Mouse (Mus musculus) erythroid progenitor cell, adult 5-6 weeks (primary cell): Measurements from ENCODE around the gene Dock3. TPM values are rescaled to one million over a fixed set of nuclear protein-coding genes. Genes with fewer than 3 reads are reported as not detected.

Experiments
- ATAC-seq: replicated peaks from 2 replicates; pipeline ENCODE4 v1.8.0; 2016; ENCODE audit warnings: moderate number of reproducible peaks, mild to moderate bottlenecking, moderate TSS enrichment, inconsistent platforms; ENCODE audit not compliant: poor library complexity, low FRiP score, severe bottlenecking
- total RNA-seq, 2 experiments: library from RNA; stranded (forward) in 1 of 2; stranded (reverse) in 1 of 2; fragments of 150-400 nt in 1 of 2; fragments of 186-747, 209-891 nt in 1 of 2; gene quantifications; 2 replicates each; pipeline versions ENCODE4 v1.2.3 to v1.2.4; 2015 to 2017; ENCODE audit warnings: low replicate concordance in 2 of 2

The Dock3 gene
- total RNA-seq, 2 experiments from 2014 or later, result 10.1 TPM; not detected in 1

- ATAC-seq, result peak; percentile 86
Observed at GRCm38 (mm10) chr9:106891829-106892551, 339.7 kb downstream of the Dock3 start, which contains the start of gene Manf. TSS of gene Manf (minus strand) at chr9:106891979.

GRCm38 (mm10) chr9:106891341-106891741 is 340.4 kb downstream of the Dock3 start:
- no peak for ATAC-seq

DNA sequence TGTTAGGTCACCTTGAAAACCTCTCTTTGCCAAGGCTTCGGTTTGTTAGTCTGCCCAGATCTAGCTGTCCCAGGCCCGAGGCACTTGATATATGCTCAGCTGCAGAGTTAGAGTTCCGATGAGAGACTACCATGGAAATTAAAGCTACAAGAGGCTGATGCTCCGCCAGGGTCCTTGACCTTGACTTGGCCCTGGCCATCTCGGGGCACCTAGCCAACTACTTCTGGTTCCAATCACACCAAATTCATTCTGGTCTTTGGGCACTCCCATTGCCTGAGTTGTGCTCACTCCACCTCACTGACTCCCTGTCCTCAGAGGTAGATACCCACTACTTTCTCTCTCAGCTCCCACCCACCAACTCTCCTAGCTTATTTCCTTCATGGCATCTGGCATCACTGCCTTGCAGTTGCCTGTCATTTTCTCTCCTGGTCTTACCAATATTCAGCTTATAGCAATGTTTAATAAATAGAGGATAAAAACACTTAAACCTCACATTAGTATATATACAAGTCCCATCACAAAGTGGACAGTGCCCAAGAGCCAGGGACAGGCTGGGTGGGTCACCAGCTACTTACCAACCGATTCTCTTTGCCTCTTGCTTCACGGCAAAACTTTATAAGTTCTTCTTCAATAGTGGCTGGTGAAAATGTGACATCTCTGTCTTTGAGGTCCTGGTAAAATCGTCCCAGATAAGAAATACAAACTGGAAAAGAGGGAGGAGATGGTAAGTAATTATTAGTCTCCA is 341.0 kb downstream of the Dock3 start:
- no peak for ATAC-seq

DNA sequence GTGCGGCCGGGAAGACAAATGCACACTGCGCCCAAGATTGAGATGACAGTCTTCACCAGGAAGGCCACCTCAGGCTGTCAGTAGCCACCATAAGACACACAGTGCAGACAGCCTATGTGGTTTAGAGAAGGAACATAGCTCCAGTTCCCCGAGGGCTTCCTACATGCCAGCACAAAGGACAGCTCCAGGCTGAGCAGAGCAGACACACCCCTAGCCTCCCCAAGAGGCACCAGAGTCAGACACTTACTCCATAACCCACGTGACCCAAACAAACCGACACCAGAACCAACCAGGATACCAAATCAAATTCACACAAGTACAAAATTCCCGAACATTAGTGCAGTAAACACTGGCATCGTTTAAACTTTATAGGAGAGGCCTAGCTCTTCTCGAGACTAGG is 342.4 kb downstream of the Dock3 start:
- ATAC-seq, result no peak

DNA sequence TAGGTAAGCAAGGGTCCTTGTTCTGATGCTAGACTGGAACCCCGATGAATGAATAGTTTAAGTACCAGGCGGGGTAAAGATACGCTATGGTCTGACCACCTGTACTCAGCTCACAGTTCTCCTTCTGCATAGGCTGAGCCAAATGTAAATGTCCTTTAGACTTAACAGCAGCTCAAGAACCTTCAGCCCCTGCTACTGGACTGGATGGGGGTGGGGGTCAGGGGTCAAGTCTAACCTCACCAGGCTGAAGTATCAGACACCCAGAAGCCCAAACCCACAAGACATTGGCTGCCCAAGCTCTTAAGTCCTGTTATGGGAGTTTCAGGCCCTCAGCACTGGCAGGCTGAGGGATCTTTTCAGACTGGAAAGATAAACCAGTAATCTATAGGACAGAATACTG is 343.4 kb downstream of the Dock3 start:
- ATAC-seq, result no peak

DNA sequence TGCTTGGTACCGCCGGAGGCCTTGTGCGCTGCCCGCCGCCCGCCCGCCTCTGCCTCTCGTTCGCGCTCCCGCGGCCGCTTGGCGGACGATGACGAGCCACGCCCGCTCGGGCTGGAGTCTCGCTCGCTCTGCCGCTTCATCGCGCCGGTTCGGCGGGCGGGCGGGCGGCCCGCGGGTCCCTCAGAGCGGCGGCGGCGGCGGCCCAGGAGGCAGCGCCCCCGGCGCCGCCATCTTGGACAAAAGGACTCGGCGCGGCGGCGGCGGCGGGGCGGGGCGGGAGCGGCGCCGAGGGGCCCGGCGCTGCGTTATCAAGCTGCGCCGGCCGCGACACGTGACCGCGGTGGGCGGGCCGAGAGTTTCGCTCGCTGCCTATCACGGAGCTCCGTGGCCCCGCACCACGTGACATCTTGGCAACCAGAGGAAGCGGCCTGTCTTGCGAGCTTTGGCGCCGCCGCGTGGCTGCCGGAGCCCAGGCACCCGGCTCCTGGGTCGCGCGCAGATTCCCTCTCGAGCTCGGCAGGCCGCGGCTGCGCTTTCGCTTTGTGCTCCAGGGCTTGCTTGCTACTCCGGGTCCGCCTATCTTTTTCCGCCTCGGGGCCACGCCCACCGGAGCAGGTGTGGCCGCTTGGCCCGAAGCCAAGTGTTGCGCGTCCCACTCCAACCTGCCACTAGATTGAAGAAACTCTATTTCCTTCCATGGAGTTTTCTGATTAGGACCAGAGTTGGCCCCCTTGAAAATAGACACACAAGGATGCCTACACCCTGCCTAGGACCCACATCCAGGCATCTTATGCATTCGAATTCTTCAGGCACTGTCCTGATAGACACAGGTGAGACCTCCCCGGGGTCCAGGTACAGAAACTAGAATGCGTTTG is 344.6 kb downstream of the Dock3 start, which contains the start of gene Rbm15b:
Rbm15b (minus strand) TSS at position 601 of the 875 bp plus-strand sequence.
- ATAC-seq, result peak; percentile 77

GRCm38 (mm10) chr9:106885901-106886731 is 345.6 kb downstream of the Dock3 start:
- ATAC-seq, result peak; percentile 18; the same call in 1 of the 2 replicates

- no peak for ATAC-seq
Observed at GRCm38 (mm10) chr9:106884996-106885900, 346.5 kb downstream of the Dock3 start.

GRCm38 (mm10) chr9:106884306-106884705 is 347.4 kb downstream of the Dock3 start:
- no peak for ATAC-seq

DNA sequence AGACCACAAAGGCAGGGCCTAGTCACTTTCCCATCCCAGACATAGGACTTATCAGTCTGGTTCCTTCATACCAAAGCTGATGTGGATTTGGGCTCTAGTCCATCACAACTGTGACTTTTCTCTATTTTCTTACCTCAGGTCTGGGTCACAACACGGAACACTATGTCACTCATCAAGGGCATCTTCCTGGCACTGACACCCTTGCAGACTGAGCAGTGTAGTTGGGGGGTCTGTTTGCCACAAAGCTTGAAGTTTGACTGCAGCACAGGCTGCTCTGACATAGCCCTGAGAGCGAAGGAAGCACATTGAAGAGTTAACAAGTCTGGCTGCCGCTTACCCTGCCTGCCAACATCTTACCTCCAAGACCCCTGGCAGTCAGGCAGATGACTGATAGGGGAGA is 348.6 kb downstream of the Dock3 start:
- no peak for ATAC-seq

- no peak for ATAC-seq
Observed at GRCm38 (mm10) chr9:106882176-106882575, 349.5 kb downstream of the Dock3 start.

GRCm38 (mm10) chr9:106881071-106881755 is 350.5 kb downstream of the Dock3 start:
- no peak for ATAC-seq

DNA sequence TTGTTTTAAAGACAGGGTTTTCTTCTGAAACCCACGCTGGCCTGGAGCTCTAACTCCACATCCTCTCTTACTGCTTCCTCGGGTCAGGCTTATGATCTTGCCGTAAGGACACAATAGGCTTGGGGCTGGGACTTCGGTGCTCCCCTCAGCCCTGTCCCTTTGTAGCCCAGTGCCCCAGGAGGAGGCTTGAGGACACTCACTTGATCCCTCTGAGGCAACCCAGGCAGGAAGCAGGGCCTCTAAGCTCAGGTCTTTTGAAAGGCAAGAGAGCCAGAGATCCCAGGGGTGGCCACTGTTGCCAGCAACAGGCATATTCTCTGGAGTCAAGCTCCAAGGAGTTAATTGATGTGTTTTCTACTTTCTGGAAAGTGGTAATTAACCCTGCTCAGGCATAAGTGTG is 352.2 kb downstream of the Dock3 start:
- no peak for ATAC-seq

GRCm38 (mm10) chr9:106876666-106877065 is 355.0 kb downstream of the Dock3 start:
- ATAC-seq, result no peak

DNA sequence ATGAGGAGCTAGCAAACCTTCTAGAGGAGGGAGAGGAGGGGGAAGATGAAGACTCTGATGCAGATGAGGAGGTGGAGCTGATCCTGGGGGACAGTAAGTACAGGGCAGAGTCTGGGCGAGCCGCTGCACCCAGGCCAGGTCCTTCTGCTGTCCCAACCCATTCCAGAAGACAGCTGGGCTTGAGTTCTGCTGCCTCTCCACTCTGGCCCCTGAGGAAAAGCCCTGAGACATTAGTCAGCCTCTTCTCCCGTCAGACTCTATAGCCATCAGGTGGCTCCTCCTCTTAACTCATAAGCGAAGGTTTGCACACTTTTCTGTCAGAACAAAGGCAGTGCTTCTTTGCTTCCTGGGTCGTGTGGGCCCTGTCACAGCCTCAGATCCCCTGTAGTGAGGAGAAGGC is 357.5 kb downstream of the Dock3 start:
- no peak for ATAC-seq

DNA sequence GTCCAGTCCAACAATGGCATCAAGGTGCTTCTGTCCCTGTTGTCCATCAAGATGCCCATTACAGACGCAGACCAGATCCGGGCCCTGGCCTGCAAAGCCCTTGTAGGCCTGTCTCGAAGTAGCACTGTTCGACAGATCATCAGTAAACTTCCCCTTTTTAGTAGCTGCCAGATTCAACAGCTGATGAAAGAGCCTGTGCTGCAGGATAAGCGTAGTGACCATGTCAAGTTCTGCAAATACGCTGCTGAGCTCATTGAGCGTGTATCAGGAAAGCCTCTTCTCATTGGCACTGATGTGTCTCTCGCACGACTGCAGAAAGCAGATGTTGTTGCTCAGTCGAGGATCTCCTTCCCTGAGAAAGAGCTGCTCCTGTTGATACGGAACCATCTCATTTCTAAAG is 373.7 kb downstream of the Dock3 start:
- ATAC-seq, result no peak

GRCm38 (mm10) chr9:106856664-106857063 is 375.0 kb downstream of the Dock3 start:
- ATAC-seq, result no peak
